Mouse (Mus musculus) E14TG2a.4 (cell line): ENCODE results near the gene Pcf11.

Source experiments
- CTCF ChIP-seq: conservative IDR thresholded peaks from 2 replicates; pipeline ENCODE4 v1.5.1; 2014; ENCODE audit warnings: low read length
- POU5F1 ChIP-seq: IDR thresholded peaks from 2 replicates; pipeline ENCODE4 v1.6.1; 2014; ENCODE audit warnings: low read length, borderline replicate concordance

DNA sequence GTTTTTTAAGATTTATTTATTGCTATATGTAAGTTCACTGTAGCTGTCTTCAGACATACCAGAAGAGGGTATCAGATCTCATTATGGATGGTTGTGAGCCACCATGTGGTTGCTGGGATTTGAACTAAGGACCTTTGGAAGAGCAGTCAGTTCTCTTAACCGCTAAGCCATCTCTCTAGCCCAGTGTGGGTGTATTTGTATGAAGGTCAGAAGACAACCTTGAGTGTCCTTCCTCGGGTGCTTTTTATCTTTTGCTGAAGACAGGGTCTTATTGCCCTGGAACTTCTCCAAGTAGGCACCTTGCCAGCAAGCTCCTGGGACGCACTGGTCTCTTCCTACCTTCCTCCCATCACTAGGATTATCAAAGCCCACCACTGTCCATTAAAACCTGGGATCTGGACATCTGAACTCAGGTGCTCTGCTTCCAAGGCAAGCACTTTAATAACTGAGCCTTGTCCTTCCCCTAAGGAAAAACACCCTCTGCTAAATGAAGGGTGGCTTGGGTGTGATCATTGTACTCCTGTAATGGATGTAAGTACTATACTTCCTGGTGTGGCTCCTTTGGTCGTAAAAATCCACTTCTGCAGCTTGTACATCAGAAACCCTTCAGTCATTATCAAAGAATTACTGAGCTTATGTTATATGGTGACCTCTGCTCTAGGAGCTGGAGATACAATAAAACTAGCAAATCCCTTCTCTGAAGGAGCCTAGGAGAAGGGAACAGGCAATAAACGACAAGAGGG, 18.0 kb upstream of the Pcf11 start:
- TF ChIP-seq CTCF (no peak), POU5F1 (no peak)
